Mouse (Mus musculus): ENCODE measurements at regions not wholly inside any gene's neighbourhood (a gene's known extent, or its start where the extent isn't known, plus 50 kb on each side); places are given as distances from the start of the nearest gene placed in this dataset.

- DNase-seq (ENCODE audit: low spot score in 2 of 2) = no peak
Measured at GRCm38 (mm10) chr2:28287210-28287860, 94.5 kb downstream of the Olfm1 start.

GRCm38 (mm10) chr2:28289339-28289738 lies 96.5 kb downstream of the Olfm1 start:
- DNase-seq (ENCODE audit: low spot score in 2 of 2) = no peak

- no peak for DNase-seq (ENCODE audit: low spot score in 2 of 2)
Measured at GRCm38 (mm10) chr2:28289860-28290471, 97.2 kb downstream of the Olfm1 start.

GRCm38 (mm10) chr2:28294509-28294908 lies 101.7 kb downstream of the Olfm1 start:
- no peak for DNase-seq (ENCODE audit: low spot score in 2 of 2)

- DNase-seq (ENCODE audit: low spot score in 2 of 2) = no peak
Measured at GRCm38 (mm10) chr2:28296183-28296582, 103.4 kb downstream of the Olfm1 start.

GRCm38 (mm10) chr2:28298738-28299137 lies 105.9 kb downstream of the Olfm1 start:
- DNase-seq (ENCODE audit: low spot score in 2 of 2) = no peak

GRCm38 (mm10) chr2:28299346-28299745 lies 106.6 kb downstream of the Olfm1 start:
- no peak for DNase-seq (ENCODE audit: low spot score in 2 of 2)

GRCm38 (mm10) chr2:28301313-28301712 lies 108.5 kb downstream of the Olfm1 start:
- DNase-seq (ENCODE audit: low spot score in 2 of 2) = no peak

GRCm38 (mm10) chr2:28303936-28304335 lies 111.1 kb downstream of the Olfm1 start:
- peak in 1 of 2 experiments; percentile 32 for DNase-seq (ENCODE audit: low spot score in 2 of 2)

GRCm38 (mm10) chr2:28304712-28305111 lies 111.9 kb downstream of the Olfm1 start:
- DNase-seq (ENCODE audit: low spot score in 2 of 2) = no peak

GRCm38 (mm10) chr2:28309122-28309521 lies 116.3 kb downstream of the Olfm1 start:
- DNase-seq (ENCODE audit: low spot score in 2 of 2) = no peak

GRCm38 (mm10) chr2:28312212-28312611 lies 119.4 kb downstream of the Olfm1 start:
- DNase-seq (ENCODE audit: low spot score in 2 of 2) = peak in 1 of 2 experiments; percentile 43

GRCm38 (mm10) chr2:28325502-28325901 lies 121.1 kb upstream of the Ppp1r26 start:
- DNase-seq (ENCODE audit: low spot score in 2 of 2) = no peak

- no peak for DNase-seq (ENCODE audit: low spot score in 2 of 2)
Measured at GRCm38 (mm10) chr2:28326056-28326455, 120.5 kb upstream of the Ppp1r26 start.

- no peak for DNase-seq (ENCODE audit: low spot score in 2 of 2)
Measured at GRCm38 (mm10) chr2:28326682-28327081, 119.9 kb upstream of the Ppp1r26 start.

GRCm38 (mm10) chr2:28329130-28329529 lies 117.5 kb upstream of the Ppp1r26 start:
- no peak for DNase-seq (ENCODE audit: low spot score in 2 of 2)

- no peak for DNase-seq (ENCODE audit: low spot score in 2 of 2)
Measured at GRCm38 (mm10) chr2:28335141-28335789, 111.3 kb upstream of the Ppp1r26 start.

GRCm38 (mm10) chr2:28335810-28336209 lies 110.8 kb upstream of the Ppp1r26 start:
- no peak for DNase-seq (ENCODE audit: low spot score in 2 of 2)

GRCm38 (mm10) chr2:28336349-28337309 lies 110.0 kb upstream of the Ppp1r26 start:
- no peak for DNase-seq (ENCODE audit: low spot score in 2 of 2)

GRCm38 (mm10) chr2:28337561-28337960 lies 109.0 kb upstream of the Ppp1r26 start:
- no peak for DNase-seq (ENCODE audit: low spot score in 2 of 2)

- DNase-seq (ENCODE audit: low spot score in 2 of 2) = no peak
Measured at GRCm38 (mm10) chr2:28341304-28341703, 105.3 kb upstream of the Ppp1r26 start.

GRCm38 (mm10) chr2:28348453-28348852 lies 98.1 kb upstream of the Ppp1r26 start:
- no peak for DNase-seq (ENCODE audit: low spot score in 2 of 2)
